ENCODE assay signal across 12 mouse cellular contexts in the genomic region with DNA sequence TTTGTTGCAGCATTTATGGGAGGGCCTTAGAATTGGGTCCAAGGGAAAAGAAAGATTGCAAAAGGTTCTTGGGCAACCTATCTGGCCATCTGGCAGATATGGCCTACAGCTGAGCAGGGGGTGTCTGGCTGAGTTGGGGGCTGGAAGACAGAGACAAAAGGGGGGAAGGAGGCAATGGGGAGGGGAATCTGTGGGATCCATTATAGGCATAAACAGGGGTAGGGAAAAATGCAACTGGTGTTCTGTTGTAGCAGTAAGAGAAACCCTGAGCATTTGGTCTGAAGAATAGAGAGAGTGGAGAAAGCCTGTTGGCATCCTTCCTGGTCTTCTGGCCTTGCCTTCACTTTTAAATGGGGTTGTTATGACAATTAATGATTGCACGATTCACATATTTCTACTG.
"Had no signal": no experiment of that assay in that cellular context is flagged by ENCODE, and none has a peak within 500 bp of the region (broad histone marks: within the 10 kb centered on the region; RNA-seq: fewer than 3 reads in every experiment).

No protein-coding gene starts in this region.

- DNase-seq: lung, adult 18-20 months; lung, embryonic 14.5 days; lung, postnatal 10 days; lung, postnatal 4 days; midbrain, embryonic 14.5 days; right cerebral cortex, adult 18-20 months; right cerebral cortex, postnatal 25 days; right cerebral cortex, postnatal 4 days; spleen, adult 18-20 months; thymus, adult 2 months; thymus, postnatal 25 days; thymus, postnatal 4 days had no signal
